Mouse (Mus musculus) gastrocnemius, postnatal 4 days (tissue): ENCODE data around the gene Aldh1l1. TPM values are rescaled to one million over a fixed set of nuclear protein-coding genes. Genes with fewer than 3 reads are reported as not detected.

ENCODE experiments used
- DNase-seq, 2 experiments: peaks; one replicate each; pipeline ENCODE4 v3.0.0; 2021 to 2022; ENCODE audit warnings: low spot score in 2 of 2, mixed read lengths in 2 of 2
- total RNA-seq, 2 experiments: library from RNA; stranded (reverse); gene quantifications; 2 replicates each; pipeline ENCODE4 v1.2.3; 2021

Aldh1l1 gene
- total RNA-seq, 2 experiments from 2014 or later, result 2.2 to 2.9 TPM

DNA sequence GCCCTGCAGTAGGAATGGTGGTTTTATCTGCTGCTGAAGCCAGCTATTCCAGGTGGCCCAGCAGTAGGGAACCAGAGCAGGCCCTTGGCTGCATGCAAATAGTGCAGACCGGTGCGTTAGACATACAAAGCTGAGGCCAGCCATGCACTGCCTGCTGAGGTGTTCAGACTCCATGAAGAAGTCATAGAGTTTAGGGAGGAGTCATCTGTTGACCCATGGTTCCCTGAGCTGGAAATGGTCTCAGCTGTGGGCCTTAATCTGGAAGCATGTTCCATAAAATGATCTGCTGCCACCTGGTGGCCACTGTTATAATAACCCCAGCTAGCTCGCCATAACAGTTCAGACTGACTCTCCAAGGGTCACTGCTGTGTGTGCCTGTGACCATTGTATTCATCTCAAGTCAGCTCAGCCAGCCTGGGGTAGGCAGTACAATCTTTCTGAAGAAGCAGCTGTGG is 89.1 kb downstream of the Aldh1l1 start:
- DNase-seq, result peak; percentile 53 to 76

DNA sequence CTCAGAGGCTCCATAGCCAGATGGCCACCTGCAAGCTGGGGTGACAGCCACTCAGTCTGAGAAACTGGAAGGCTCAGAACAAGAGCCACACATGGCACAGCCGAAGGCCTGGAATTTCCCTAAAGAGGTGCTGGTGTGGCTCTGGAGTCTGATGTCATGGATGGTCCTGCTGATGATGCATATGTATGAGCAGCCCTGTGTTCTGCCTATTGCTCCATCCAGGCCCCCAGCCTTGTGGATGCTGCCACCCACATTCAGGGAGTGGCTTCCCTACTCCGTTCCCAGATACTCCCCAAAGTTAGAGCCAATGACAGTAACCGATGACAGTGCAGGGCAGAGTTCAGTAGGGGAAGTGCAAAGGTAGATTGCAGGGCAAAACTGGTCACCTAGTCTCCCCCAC is 91.9 kb downstream of the Aldh1l1 start:
- DNase-seq, result no peak

DNA sequence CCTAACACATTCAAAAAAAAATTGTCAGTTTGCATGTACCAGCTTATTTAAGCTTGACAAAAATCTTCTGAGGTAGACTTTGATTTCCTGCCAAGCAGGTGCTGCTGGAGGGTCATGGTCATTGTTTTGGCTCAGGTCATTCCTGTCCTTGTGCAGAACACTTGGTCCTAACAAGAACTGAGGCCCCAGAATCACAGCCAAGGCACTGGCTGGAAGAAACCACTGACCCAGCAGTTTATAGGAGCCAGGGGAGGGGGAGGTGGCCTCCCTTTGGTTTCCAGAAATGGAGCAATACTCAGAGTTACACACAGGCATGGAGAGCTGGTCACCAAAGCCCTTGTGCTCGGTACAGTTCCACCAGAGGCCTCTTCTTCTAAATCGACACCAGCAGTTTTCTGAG is 96.1 kb downstream of the Aldh1l1 start:
- no peak for DNase-seq

DNA sequence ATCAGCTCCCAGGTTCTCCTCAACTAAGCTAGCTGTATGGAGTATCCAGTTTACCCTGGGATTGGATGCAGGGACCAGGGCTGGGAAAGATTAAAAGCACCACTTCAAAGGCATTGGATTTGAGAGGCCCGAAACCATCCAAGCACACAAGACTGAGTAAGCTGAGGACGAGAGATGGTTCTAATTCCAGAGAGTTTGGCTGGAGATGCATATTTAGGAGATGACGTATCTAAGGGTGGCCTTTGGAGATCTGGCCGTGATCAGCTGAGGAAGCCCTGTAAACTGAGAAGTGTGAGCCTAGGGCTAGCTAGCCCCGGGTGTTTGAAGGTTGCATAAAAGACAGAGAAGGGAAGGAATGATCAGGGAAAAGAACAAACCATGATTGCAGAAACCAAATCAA is 101.9 kb downstream of the Aldh1l1 start:
- no peak for DNase-seq

DNA sequence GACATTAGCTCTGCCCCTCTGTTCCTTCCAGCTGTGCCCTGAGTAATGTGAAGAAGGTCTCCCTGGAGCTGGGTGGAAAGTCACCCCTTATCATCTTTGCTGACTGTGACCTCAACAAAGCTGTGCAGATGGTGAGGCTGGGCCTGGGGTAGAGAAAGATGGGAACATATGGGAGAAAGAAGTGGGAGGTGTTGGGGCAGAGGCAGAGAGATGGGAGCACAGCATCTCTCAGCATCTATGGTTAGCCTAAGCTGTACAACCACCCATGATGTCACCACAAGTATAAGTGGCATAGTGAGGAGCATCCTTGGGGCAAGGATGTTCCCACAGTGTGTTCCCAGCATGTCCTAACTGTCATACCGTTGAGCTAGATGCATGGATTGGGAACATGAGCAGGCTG is 104.5 kb downstream of the Aldh1l1 start:
- no peak for DNase-seq

DNA sequence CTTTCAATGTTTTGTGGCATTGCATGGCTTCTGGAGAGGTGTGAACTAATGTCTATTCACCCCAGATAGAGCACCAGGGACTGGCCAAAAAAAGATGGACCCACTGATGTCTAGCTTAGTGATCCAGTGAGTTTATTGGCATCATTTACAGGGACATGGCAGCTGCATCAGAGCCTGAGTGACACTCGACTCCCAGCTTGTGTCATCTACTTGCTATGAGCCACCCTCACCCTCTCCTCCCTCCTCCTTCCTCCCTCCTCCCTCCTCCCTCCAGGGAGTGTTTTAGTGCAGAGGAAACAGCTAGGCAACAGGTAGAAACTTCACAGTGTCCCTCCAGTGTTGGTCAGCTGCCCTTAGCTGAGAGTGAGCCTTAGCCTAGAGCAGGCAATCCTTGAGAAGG is 108.7 kb downstream of the Aldh1l1 start:
- no peak for DNase-seq

DNA sequence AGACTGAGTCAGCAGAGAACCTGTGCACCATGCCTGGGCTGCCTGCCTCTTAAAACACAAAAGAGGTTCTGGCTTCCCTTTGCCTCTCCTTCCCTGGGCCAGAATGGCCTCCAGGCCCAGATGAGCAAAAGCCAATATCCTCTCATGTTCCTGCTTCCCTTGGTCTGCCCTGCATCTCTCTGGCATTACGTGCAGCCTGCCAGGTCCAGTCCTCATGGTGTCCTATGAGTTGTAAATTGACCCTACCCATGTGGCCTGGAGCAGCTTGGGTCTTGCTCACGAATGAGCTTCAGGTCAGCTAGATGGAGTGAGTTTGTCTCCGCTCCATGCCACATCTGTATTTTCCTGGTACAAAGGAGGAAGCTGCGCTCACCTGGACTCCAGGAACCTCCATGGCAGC is 110.8 kb downstream of the Aldh1l1 start:
- no peak for DNase-seq

DNA sequence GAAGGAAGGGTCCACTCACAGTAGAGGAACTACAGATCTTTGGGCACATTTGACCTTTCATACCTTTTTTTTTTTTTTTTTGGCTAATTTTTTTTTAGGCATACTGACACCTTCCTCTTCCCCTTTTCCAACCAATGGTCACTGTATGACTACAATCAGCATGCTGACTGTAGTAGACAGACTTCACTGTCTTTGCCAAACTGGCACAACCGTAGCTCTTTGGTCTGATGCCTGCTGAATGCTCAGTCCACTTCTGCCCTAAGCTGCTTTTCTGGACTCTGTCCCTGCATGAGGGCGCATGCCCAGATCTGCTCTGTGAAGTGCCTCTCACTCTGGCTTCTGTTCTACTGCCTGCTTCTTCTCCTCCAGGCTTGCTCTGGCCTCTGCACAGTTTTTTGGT is 111.4 kb downstream of the Aldh1l1 start:
- DNase-seq, result no peak

DNA sequence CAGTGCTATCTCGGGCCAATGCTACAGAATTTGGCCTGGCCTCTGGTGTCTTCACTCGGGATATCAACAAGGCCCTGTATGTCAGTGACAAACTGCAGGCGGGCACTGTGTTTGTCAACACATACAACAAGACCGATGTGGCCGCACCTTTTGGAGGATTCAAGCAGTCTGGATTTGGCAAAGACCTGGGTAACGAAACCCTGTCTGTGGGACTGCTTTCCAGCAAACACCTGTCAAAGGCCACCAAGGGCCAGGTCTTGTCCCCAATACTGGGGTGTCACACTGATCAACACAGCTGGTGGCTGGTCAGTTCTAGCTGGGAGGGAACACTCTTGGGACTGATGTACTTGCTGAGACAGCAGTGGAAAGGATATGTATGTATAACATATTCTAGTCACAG is 112.0 kb downstream of the Aldh1l1 start:
- no peak for DNase-seq

DNA sequence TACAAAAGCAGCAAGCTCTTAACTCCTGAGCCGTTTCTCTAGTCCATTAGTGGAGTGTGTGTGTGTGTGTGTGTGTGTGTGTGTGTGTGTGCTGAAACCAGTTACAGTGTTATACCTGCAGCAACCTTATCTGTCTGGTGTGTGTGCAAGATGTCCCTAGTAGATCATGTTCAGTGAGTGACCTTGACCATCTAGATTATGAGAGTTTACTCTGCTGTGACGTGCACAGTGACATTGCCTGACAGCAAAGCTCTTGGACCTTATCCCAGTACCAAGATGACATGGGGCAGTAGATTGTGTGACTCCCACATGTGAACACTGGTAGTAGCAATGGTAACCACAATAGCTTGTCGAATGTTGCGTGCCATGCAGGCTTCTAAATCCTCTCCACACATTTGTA is 114.1 kb downstream of the Aldh1l1 start:
- DNase-seq, result no peak

DNA sequence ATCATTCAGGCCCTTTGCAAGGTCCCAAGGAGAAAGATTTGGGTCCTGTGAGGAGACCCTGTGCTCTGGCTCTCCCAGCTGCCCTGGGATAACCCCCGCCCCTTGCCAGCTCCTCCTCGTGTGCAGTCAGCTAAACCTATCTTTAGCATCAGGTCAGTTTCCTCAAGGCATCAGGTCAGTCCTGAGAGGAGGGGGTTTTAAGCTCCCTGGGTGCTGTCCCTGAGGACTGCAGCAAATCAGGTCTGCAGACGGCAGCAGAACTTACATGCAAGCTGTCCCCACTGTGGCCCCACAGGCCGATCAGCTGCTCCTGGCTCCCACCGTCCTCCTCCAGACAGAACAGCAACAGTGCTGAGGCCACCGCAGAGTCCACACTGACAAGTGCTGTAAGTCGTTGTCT is 115.5 kb downstream of the Aldh1l1 start:
- no peak for DNase-seq

DNA sequence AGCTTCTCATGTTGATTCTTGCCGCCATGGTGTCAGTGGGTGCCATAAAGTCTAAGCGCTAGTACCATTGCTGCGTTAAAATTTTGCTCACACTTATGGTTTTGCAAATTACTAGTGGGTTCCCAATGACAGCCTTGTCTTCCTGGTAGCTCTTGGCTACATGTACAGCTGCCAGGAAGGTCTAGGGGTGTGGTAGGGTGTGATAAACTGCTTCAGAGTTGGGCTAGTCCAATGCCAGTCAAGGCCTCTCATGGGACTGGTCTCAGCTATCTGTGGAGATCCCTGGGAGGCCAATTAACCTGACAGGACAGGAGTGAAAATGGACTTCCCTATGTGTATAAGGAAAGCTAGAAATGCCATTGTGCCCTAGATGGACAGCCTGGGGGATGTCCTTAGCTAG is 116.1 kb downstream of the Aldh1l1 start:
- no peak for DNase-seq

DNA sequence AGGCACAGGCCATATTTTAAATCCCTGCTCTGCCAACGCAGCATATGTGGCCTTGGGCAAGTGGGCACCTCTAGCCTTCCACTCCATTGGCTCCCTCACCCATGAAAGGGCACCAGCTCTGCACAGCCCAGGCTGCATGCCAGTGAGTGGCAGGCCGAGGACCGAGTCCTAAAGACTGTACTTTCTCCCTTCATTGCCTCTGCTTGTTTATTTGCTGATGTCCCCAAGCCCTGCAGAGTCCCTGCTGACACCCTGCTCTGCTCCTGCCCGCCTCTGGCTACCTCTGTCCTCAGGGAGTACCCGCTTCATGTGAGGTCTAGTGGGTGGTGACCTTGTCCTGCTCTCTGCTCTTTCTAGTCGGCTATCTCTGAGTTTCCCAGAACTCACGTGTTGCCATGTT is 116.9 kb downstream of the Aldh1l1 start:
- DNase-seq, result no peak

DNA sequence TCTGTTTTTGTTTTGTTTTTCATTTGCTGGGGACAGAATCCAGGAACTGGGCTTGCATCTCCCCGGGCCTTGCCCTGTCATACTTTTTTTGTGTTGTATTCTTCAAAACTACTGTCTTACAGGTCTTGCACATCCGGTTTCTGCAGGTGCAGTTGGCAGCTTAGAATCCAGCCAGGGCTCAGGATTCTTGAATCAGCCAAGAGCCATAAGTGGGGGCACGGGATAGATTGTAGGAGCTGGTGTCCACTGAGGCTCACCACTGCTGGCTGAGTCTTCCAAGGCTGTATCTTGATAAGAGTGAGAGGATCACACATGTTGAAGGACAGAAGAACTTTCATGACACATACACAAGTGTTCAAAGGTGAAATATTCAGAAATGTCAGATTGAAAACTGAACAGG is 117.9 kb downstream of the Aldh1l1 start:
- no peak for DNase-seq

DNA sequence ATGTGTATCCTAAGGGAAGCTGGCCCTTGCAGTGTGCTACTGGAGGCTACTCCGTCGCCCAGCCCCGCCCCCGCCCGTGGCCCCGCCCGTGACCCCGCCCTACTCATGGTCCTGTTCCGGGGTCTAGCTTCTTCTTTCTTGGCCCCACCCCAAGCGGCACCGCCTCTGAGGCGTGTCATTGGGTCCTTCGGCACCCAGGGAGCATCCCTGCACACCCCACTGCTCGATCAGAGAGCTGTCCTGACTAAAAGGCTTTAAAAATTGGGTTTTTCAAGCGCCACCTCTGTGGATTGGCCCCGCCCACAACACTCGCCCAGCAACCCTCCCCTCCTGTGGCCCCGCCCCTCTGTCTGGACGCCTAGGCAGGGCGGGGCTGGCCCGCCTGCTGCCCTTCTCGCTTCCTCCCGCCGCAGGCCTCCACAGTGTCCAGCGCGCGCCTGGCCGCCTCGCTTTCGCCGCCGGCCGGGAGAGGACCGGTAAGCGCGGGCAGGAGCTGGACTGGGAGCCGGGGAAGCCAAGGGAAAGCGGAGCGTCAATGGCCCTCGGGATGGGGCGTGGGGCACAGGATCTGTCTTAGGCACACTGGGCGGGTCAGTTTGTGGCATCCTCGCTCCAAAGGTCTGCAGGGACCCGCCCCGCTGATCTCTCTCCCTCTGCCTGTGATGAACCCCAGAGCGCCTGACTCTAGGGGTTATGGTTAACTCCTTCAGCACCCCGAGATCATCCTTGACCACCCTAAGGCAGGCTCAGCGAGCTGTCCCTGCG is 118.5 kb downstream of the Aldh1l1 start, which contains the start of gene Slc41a3:
Slc41a3 (plus strand) TSS at position 193 of the 765 bp plus-strand sequence.
- DNase-seq, result peak; percentile 85 to 95

DNA sequence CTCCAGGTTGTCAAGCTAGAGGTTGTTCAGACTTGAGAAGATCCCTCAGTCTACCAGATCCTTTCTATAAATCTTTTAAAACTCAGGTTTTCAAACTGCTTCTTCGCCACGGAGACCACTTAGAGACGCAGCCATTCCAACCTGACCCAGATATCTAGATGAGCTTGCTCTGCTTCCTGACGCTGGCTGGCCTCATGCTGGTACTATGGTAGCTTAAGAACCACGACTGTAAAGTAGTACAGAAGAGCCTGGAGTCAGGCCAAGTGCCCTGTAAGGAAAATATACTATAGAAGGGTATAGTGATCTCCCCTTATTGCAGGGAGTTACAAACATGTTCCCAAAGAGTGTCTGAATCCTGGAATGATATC is 119.1 kb downstream of the Aldh1l1 start:
- DNase-seq, result no peak

DNA sequence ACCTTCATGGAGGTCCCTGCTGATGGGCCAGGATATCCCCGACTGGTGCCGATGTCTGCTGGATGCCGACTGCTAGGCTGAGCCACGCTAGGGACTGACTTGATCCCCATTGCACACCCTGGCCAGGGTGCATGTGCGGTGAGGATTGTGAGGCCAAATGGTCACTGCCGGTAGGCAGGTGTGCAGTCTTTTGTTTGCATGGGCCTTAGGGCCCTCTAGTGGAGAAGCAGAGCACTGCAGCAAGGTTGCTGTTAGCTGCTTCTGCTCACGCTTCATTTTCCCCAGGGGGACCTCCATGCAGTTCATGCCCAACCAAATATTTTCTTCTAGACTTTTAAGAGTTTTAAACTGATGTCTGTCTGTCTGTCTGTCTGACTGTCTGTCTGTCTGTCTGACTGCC is 120.3 kb downstream of the Aldh1l1 start:
- DNase-seq, result peak in 1 of 2 experiments; percentile 52

DNA sequence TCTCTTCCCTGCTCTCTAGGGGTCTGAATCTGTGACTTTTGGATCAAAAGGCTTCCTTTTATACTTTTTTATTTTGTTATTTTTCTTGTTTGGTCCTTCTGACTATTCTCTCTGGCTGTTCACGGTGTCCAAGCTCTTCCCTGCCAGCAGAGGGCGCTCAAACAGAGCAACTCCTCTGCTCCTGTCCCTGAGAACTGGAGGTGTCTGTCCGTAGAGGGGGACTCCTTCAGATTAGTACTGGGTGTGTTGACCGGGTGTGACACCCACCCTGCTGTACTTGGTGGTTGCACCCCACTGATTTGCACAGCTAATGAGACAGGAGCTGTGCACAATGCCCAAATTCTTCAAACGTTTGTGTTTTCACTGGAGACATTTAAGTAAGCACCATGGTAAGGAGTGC is 121.0 kb downstream of the Aldh1l1 start:
- DNase-seq, result peak in 1 of 2 experiments; percentile 59

DNA sequence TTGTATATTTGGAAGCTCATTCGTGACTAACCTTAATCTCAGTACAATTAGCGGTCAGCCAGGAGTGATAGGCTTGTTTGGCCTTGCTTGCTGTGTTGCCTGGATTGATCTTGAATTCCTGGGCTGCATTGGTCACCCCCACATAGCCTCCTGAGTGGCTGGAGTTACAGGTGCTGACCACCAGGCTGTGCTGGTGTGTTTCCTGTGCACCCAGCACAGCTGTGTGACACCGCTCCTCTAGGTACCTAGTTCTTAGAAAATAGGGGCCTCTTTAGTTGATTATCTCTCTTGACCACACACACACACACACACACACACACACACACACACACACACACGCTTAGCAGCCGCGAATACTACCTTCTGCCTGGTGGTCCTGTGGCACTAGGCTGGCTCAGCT is 122.0 kb downstream of the Aldh1l1 start:
- DNase-seq, result no peak

DNA sequence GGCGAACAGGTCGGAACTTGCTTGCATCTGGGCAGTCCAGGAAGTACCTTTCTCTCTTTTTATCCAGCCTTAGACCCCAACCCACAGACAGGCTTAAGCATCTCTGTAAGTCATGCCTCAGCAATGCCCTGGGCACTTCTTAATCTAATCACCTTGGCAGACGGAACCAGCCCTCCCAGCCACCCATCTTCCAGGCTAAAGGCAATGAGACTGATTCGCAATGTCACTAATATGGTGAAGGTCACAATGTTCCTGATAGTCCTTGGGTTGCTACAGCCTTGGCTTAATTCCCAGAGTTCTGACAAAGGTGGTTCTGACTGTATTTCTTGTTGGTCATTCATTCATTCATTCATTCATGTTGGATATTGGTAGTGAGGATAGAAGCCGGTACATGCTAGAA is 124.0 kb downstream of the Aldh1l1 start:
- no peak for DNase-seq

DNA sequence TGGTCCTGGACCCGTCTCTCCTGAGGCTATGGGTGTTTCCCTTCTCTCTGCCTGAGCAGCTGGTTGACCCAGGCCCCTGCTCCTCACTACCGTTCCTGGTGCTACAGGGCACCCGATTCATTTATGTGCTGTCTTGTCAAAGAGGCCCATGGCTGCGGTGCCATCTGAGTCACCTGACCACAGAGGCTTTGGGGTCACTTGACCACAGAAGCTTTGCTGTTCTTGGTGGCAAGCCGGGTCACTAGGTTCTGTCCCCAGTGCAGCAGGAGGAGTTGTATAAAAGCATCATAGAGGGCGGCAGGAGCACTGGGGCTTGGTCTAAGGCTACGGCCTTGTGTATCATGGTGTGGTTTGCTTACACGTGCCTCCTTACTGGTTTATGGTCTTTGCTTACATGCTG is 127.0 kb downstream of the Aldh1l1 start:
- no peak for DNase-seq

DNA sequence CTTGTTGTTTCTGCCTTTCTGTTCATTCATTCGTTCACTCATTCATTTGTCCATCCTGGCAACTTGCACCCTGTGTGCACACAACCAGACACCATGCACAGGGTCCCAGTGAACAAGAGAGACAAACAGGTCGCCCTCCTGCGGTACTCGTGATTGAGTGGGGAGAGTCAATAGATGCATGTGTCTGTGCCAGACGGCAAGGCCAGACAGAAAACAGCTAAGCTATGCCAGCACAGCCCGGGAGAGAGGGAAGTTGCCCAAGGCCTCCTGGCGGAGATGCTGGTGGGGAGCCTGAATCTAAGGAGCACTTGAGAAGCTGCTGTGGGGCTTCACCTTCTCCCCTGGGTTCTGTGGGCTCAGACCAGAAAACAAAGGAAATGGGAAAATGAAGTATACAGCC is 129.1 kb downstream of the Aldh1l1 start:
- DNase-seq, result no peak

DNA sequence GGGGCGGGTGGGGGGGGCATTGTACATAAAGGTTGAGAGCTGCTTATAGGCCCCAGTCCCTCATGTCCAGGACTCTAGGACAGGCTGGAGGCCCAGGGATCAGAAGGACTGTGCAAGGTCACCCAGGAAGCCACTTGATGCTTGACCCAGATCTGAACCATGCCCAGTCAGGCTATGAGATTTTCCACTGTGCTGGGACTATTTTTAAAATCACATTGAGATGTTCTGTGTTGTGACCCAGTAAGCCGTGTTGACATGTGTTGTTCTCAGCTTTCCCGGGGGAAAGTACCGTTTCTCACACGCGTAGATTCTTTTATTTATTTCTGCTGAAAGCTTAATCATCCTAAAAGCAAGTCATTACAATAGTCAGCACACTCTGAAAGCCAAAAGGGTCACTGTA is 129.8 kb downstream of the Aldh1l1 start:
- no peak for DNase-seq
